Mouse (Mus musculus) brain, embryonic 14.5 days (tissue): ENCODE measurements around the gene Rtp2.

Experiments
- CTCF ChIP-seq: fragments of 200-500 bp; IDR thresholded peaks from 2 replicates; pipeline ENCODE4 v1.5.1; 2012; ENCODE audit warnings: inconsistent platforms, mild to moderate bottlenecking, moderate library complexity, borderline replicate concordance; ENCODE audit not compliant: insufficient read depth, insufficient read length; ENCODE audit errors: extremely low read depth
- POLR2A ChIP-seq: fragments of 200-500 bp; IDR thresholded peaks from 2 replicates; pipeline ENCODE4 v1.6.1; 2012; ENCODE audit warnings: mild to moderate bottlenecking, inconsistent platforms, borderline replicate concordance; ENCODE audit not compliant: poor library complexity, insufficient read depth, insufficient read length, severe bottlenecking; ENCODE audit errors: extremely low read depth

GRCm38 (mm10) chr16:23890636-23891035 is 41.6 kb downstream of the Rtp2 start, which contains the start of gene Sst:
- no peak for TF ChIP-seq CTCF
- TF ChIP-seq POLR2A, result no peak
